ENCODE assay signal across 15 mouse cellular contexts in the genomic region with DNA sequence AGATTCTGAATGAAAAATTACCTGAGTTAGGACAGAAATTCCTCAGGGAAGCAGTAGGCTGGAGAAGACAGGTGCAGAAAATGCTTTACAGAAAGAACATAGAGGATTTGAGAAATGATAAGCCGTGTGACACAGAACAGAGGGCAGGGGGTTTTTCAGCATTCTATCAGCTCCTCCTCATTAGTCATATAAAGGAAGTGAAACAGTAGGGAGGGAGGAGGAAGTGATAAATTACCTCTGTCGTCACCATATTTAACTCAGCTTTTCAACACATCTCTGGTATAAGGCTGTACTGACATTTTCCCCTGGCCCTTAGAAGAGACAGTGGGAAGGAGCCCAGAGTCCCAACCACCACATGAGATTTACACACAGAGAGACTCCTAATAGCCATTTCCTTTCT.
"Had no signal": no experiment of that assay in that cellular context is flagged by ENCODE, and none has a peak within 500 bp of the region (broad histone marks: within the 10 kb centered on the region; RNA-seq: fewer than 3 reads in every experiment).

No protein-coding gene starts in this region.

- DNase-seq: kidney, adult 8-10 months; kidney, postnatal 36 days; layer of hippocampus, adult 9-11 months; layer of hippocampus, postnatal 36 days; liver; liver, embryonic 13.5 days; liver, postnatal 0 days; right cerebral cortex, adult 18-20 months; thymus, postnatal 4 days had no signal

- H3K27ac ChIP-seq: intestine, embryonic 15.5 days; limb, embryonic 12.5 days; liver, embryonic 13.5 days; lung, embryonic 15.5 days; midbrain, embryonic 12.5 days; stomach, postnatal 0 days had no signal

- H3K9ac ChIP-seq: intestine, embryonic 15.5 days; limb, embryonic 12.5 days; liver, embryonic 13.5 days; liver, postnatal 0 days; lung, embryonic 15.5 days; midbrain, embryonic 12.5 days had no signal

- H3K36me3 ChIP-seq: intestine, embryonic 15.5 days; limb, embryonic 12.5 days; liver, embryonic 13.5 days; lung, embryonic 15.5 days; midbrain, embryonic 12.5 days had no signal

- H3K4me1 ChIP-seq: intestine, embryonic 15.5 days; limb, embryonic 12.5 days; liver, embryonic 13.5 days; lung, embryonic 15.5 days; midbrain, embryonic 12.5 days had no signal

- ATAC-seq: intestine, embryonic 15.5 days; liver, postnatal 0 days; midbrain, embryonic 16.5 days had no signal

- H3K27me3 ChIP-seq: intestine, embryonic 15.5 days; limb, embryonic 12.5 days; liver, embryonic 13.5 days; lung, embryonic 15.5 days; midbrain, embryonic 12.5 days had no signal

- H3K4me3 ChIP-seq: intestine, embryonic 15.5 days; limb, embryonic 12.5 days; liver, embryonic 13.5 days; lung, embryonic 15.5 days; midbrain, embryonic 12.5 days had no signal

- H3K4me2 ChIP-seq: intestine, embryonic 15.5 days; limb, embryonic 12.5 days; liver, embryonic 13.5 days; lung, embryonic 15.5 days; midbrain, embryonic 12.5 days had no signal

- H3K9me3 ChIP-seq: intestine, embryonic 15.5 days; limb, embryonic 12.5 days; liver, embryonic 13.5 days; lung, embryonic 15.5 days; midbrain, embryonic 12.5 days had no signal
